Mouse (Mus musculus) midbrain, embryonic 14.5 days (tissue): ENCODE results near the gene Gm13090. TPM values are rescaled to one million over a fixed set of nuclear protein-coding genes. Genes with fewer than 3 reads are reported as not detected.

Source experiments
- ATAC-seq: fragments of 200-750 bp; cut with Nextera tagmentation; 2 replicates; pipeline ENCODE4 v1.8.0; 2017; ENCODE audit warnings: moderate number of reproducible peaks, moderate library complexity; ENCODE audit not compliant: low FRiP score, low TSS enrichment
- DNase-seq: peaks from one replicate; pipeline ENCODE4 v3.0.0-alpha.2; 2015
- H3K27ac ChIP-seq: fragments of 300-500 bp; sonication (generic); replicated peaks from 2 replicates; pipeline ENCODE4 v1.5.1; 2014; ENCODE audit warnings: mild to moderate bottlenecking, low read depth, low read length, moderate library complexity
- H3K27me3 ChIP-seq: fragments of 300-500 bp; sonication (generic); 2 replicates; pipeline ENCODE4 v1.6.1; 2014; ENCODE audit warnings: low read length, control low read depth, mixed read lengths; ENCODE audit not compliant: control insufficient read depth, insufficient read depth
- H3K36me3 ChIP-seq: fragments of 300-500 bp; sonication (generic); 2 replicates; pipeline ENCODE4 v1.6.1; 2014; ENCODE audit warnings: low read length, control low read depth; ENCODE audit not compliant: control insufficient read depth, insufficient read depth
- H3K4me1 ChIP-seq: fragments of 300-500 bp; sonication (generic); 2 replicates; pipeline ENCODE4 v1.6.1; 2014; ENCODE audit warnings: mild to moderate bottlenecking, antibody characterized with exemption, low read length, control low read depth; ENCODE audit not compliant: control insufficient read depth, insufficient read depth
- H3K4me2 ChIP-seq: fragments of 300-500 bp; sonication (generic); 2 replicates; pipeline ENCODE4 v1.6.1; 2014; ENCODE audit warnings: mild to moderate bottlenecking, low read length, moderate library complexity
- H3K4me3 ChIP-seq: fragments of 300-500 bp; sonication (generic); replicated peaks from 2 replicates; pipeline ENCODE4 v1.5.1; 2014; ENCODE audit warnings: low read depth, low read length
- H3K9ac ChIP-seq: fragments of 300-500 bp; sonication (generic); replicated peaks from 2 replicates; pipeline ENCODE4 v1.6.1; 2014; ENCODE audit warnings: mild to moderate bottlenecking, low read length, moderate library complexity
- H3K9me3 ChIP-seq: fragments of 300-500 bp; sonication (generic); 2 replicates; pipeline ENCODE4 v1.6.1; 2016; ENCODE audit warnings: low read length, control low read depth, mixed read lengths; ENCODE audit not compliant: control insufficient read depth
- WGBS: fragments of 180-500 bp; shearing (Covaris S2); extraction: QIAGEN DNeasy Blood & Tissue Kit; methylation state at CpG from one replicate; pipeline ENCODE4 v1.1.7; 2014; 5-methylcytosine and 5-hydroxymethylcytosine counted together
- polyA plus RNA-seq: library from polyadenylated mRNA; unstranded; fragments of >200 nt; fragmentation: Nextera tagmentation; extraction: Ambion mirVana; gene quantifications from 2 replicates; pipeline ENCODE4 v1.2.1, GENCODE M21; 2014

The Gm13090 gene
- polyA plus RNA-seq, 1 experiment from 2014 or later, result 0.50 TPM

- Histone ChIP-seq H3K4me2 (peak overlapping the region; percentile 60), H3K4me1 (peaks cover 40% of the 10 kb centered on the region), H3K27me3 (no peaks in the 10 kb centered on the region), H3K36me3 (no peaks in the 10 kb centered on the region), H3K9ac (peak overlapping the region; percentile 21; the same call in 1 of the 2 replicates), H3K4me3 (no peak overlapping the region), H3K27ac (peak overlapping the region; percentile 97), H3K9me3 (no peaks in the 10 kb centered on the region)
- 45% methylated on average over 5 of the region's 5 CpGs for WGBS
- ATAC-seq, result no peak
- no peak for DNase-seq
These were observed 48.3 kb downstream of the Gm13090 start for GRCm38 (mm10) chr4:151137701-151138100.

GRCm38 (mm10) chr4:151138135-151138534 is 48.8 kb downstream of the Gm13090 start:
- peak overlapping the region; percentile 97 for H3K27ac ChIP-seq
- 28% methylated on average over 10 of the region's 10 CpGs for WGBS
- H3K4me2 ChIP-seq, result peak overlapping the region; percentile 60
- no peaks in the 10 kb centered on the region for H3K9me3 ChIP-seq
- H3K4me3 ChIP-seq, result no peak overlapping the region
- H3K27me3 ChIP-seq, result no peaks in the 10 kb centered on the region
- ATAC-seq (no peak), DNase-seq (peak; percentile 66)
- H3K36me3 ChIP-seq, result no peaks in the 10 kb centered on the region
- peaks cover 40% of the 10 kb centered on the region for H3K4me1 ChIP-seq
- H3K9ac ChIP-seq, result no peak overlapping the region; the same call in 1 of the 2 replicates

- Histone ChIP-seq H3K36me3 (no peaks in the 10 kb centered on the region), H3K4me1 (peaks cover 40% of the 10 kb centered on the region), H3K9me3 (no peaks in the 10 kb centered on the region), H3K4me2 (peak overlapping the region; percentile 60), H3K9ac (no peak overlapping the region), H3K27me3 (no peaks in the 10 kb centered on the region), H3K4me3 (no peak overlapping the region), H3K27ac (peak overlapping the region; percentile 97)
- ATAC-seq (no peak), DNase-seq (no peak)
- WGBS, result 19% methylated on average over 2 of the region's 2 CpGs
These were observed 49.2 kb downstream of the Gm13090 start for GRCm38 (mm10) chr4:151138586-151138985.

- 0 out of 2 replicates have a peak, but pooled peaks cover 3% of the 10 kb centered on the region for H3K9me3 ChIP-seq
- H3K36me3 ChIP-seq, result no peaks in the 10 kb centered on the region
- H3K27ac ChIP-seq, result peak overlapping the region; percentile 97
- no peak overlapping the region; the same call in 1 of the 2 replicates for H3K9ac ChIP-seq
- H3K4me2 ChIP-seq, result peak overlapping the region; percentile 60
- 0 out of 2 replicates have a peak overlapping the region, but pooled peaks have one; percentile 2 for H3K4me3 ChIP-seq
- peak; percentile 94 for DNase-seq
- peaks cover 40% of the 10 kb centered on the region for H3K4me1 ChIP-seq
- peak; percentile 31; the same call in 1 of the 2 replicates for ATAC-seq
- H3K27me3 ChIP-seq, result no peaks in the 10 kb centered on the region
- WGBS, result 1% methylated on average over 20 of the region's 20 CpGs
These were observed 49.9 kb downstream of the Gm13090 start for GRCm38 (mm10) chr4:151139053-151139840.

GRCm38 (mm10) chr4:151140368-151140982 is 51.1 kb downstream of the Gm13090 start:
- WGBS, result 1% methylated on average over 20 of the region's 20 CpGs
- H3K27ac ChIP-seq, result peak overlapping the region; percentile 97
- H3K4me1 ChIP-seq, result peaks cover 40% of the 10 kb centered on the region

More at GRCm38 (mm10) chr4:151140368-151140982, 51.1 kb downstream of the Gm13090 start:
- peak; percentile 96 for DNase-seq
- peak; percentile 69 for ATAC-seq
- Histone ChIP-seq H3K4me3 (peak overlapping the region; percentile 22), H3K9me3 (0 out of 2 replicates have a peak, but pooled peaks cover 4% of the 10 kb centered on the region), H3K9ac (0 out of 2 replicates have a peak overlapping the region, but pooled peaks have one; percentile 30), H3K27me3 (no peaks in the 10 kb centered on the region), H3K36me3 (0 out of 2 replicates have a peak, but pooled peaks cover 4% of the 10 kb centered on the region), H3K4me2 (peak overlapping the region; percentile 60)

Other genes with a start within 250 kb of the Gm13090 start
- 20.1 and 25.3 TPM in 2 replicates for gene Errfi1, start 235.7 kb upstream of the Gm13090 start, polyA plus RNA-seq
- gene Park7, start 175.1 kb upstream of the Gm13090 start, polyA plus RNA-seq, result 367 and 400 TPM in 2 replicates
- 0.13 TPM in 1 of 2 replicates, not detected in the other for gene Tnfrsf9, start 175.0 kb upstream of the Gm13090 start, polyA plus RNA-seq
- not detected in 2 replicates for gene Uts2, start 92.5 kb upstream of the Gm13090 start, polyA plus RNA-seq
- gene Per3, start 44.9 kb upstream of the Gm13090 start, polyA plus RNA-seq, result 2.3 and 2.5 TPM in 2 replicates
- 30.4 and 34.9 TPM in 2 replicates for gene Vamp3, start 31.6 kb upstream of the Gm13090 start, polyA plus RNA-seq